Mouse (Mus musculus): ENCODE measurements at regions not wholly inside any gene's neighbourhood (a gene's known extent, or its start where the extent isn't known, plus 50 kb on each side); places are given as distances from the start of the nearest gene placed in this dataset.
A peak's percentile ranks its signal among the peaks of the same experiment; 100 is the strongest.
"Not testable (repeated sequence)": the region's sequence is repeated elsewhere in the genome, so short reads cannot be mapped to it uniquely, and the experiment has no call there.

GRCm38 (mm10) chr12:20614766-20615165 lies 375.5 kb upstream of the Asap2 start:
- not testable (repeated sequence) for H3K36me3 ChIP-seq (ENCODE audit: insufficient read depth); H3K9me3 ChIP-seq (ENCODE audit: low read length); H3K4me1 ChIP-seq (ENCODE audit: insufficient read depth); H3K4me2 ChIP-seq (ENCODE audit: low read depth); H3K27me3 ChIP-seq (ENCODE audit: insufficient read depth, low read length); H3K27ac ChIP-seq (ENCODE audit: low read depth, low read length); ATAC-seq
- 4% methylated on average over 22 of the region's 39 CpGs for WGBS
- DNase-seq: peak; percentile 82
- peak overlapping the region; percentile 20; the same call in 1 of the 2 replicates for H3K4me3 ChIP-seq (ENCODE audit: low read depth, low read length)
- H3K9ac ChIP-seq: 0 out of 2 replicates have a peak overlapping the region, but pooled peaks have one; percentile 44
